ENCODE assay signal across 27 mouse cellular contexts in genomic region chr15:82896336-82896735, GRCm38 (mm10).
A peak's percentile ranks its signal among the peaks of the same experiment; 100 is the strongest.
DNase-seq lines count a peak whose midpoint lies in the region; ATAC-seq lines count a peak whose summit lies in the region.
"Had no signal": no experiment of that assay in that cellular context is flagged by ENCODE, and none has a peak within 500 bp of the region (broad histone marks: within the 10 kb centered on the region; RNA-seq: fewer than 3 reads in every experiment).

No protein-coding gene starts in this region.

- no peaks in the 10 kb centered on the region for H3K27me3 ChIP-seq in megakaryocyte, embryonic 14.5 days (replicated peaks)
- H3K27me3 ChIP-seq: embryonic facial prominence, embryonic 12.5 days; hindbrain, embryonic 15.5 days; stomach, embryonic 15.5 days had no signal

- DNase-seq in CD4-positive, CD25-positive, alpha-beta regulatory T cell, adult 2 months (ENCODE audit: low read depth, low spot score) = peak; percentile 33
- DNase-seq in gastrocnemius, postnatal 4 days (ENCODE audit: low spot score in 2 of 2) = no peak
- DNase-seq in layer of hippocampus, postnatal 10 days (ENCODE audit: low spot score in 2 of 2) = no peak
- DNase-seq: adrenal gland, postnatal 14 days; cerebellum, adult 11-12 months; cerebellum, adult 9-11 months; embryo, embryonic 11 days; gastrocnemius, adult 2 months; gastrocnemius, postnatal 36 days; heart, postnatal 14 days; kidney, adult 18-20 months; kidney, postnatal 4 days; lung, embryonic 14.5 days; lung, postnatal 14 days; right cerebral cortex, postnatal 4 days; thymus, postnatal 14 days had no signal

- peak overlapping the region; percentile 68 for H3K27ac ChIP-seq in brown adipose tissue, adult 24 weeks (replicated peaks; ENCODE audit: low read depth, low read length)
- H3K27ac ChIP-seq: embryonic facial prominence, embryonic 12.5 days; gastrocnemius, adult 2 months; hindbrain, embryonic 10.5 days; hindbrain, embryonic 15.5 days; neural tube, embryonic 13.5 days; stomach, embryonic 15.5 days had no signal

- H3K36me3 ChIP-seq in megakaryocyte, embryonic 14.5 days (replicated peaks; ENCODE audit: low read length) = peaks cover 2% of the 10 kb centered on the region
- H3K36me3 ChIP-seq: embryonic facial prominence, embryonic 12.5 days; hindbrain, embryonic 15.5 days; neural tube, embryonic 13.5 days; stomach, embryonic 15.5 days had no signal

- ATAC-seq in CD4-positive, CD25-positive, alpha-beta regulatory T cell, adult 4 months = no peak
- ATAC-seq in megakaryocyte, adult 5-6 weeks (ENCODE audit: poor library complexity, severe bottlenecking) = no peak
- ATAC-seq: forebrain, embryonic 14.5 days had no signal

- peak overlapping the region; percentile 35 for H3K4me3 ChIP-seq in megakaryocyte, embryonic 14.5 days (replicated peaks)
- H3K4me3 ChIP-seq in brown adipose tissue, adult 24 weeks (ENCODE audit: insufficient read depth, low read depth, low read length) = no peak overlapping the region
- H3K4me3 ChIP-seq: embryonic facial prominence, embryonic 12.5 days; gastrocnemius, adult 2 months; hindbrain, embryonic 10.5 days; hindbrain, embryonic 15.5 days; myocyte; neural tube, embryonic 13.5 days; stomach, embryonic 15.5 days had no signal

- no peaks in the 10 kb centered on the region for H3K9me3 ChIP-seq in megakaryocyte, embryonic 14.5 days
- H3K9me3 ChIP-seq: embryonic facial prominence, embryonic 12.5 days; hindbrain, embryonic 10.5 days; hindbrain, embryonic 15.5 days; neural tube, embryonic 13.5 days; stomach, embryonic 15.5 days had no signal

- H3K4me1 ChIP-seq in megakaryocyte, embryonic 14.5 days = peaks cover 78% of the 10 kb centered on the region
- H3K4me1 ChIP-seq in brown adipose tissue, adult 24 weeks (ENCODE audit: control insufficient read depth, insufficient read depth, insufficient read length, low read length) = peaks cover 11% of the 10 kb centered on the region
